In genomic region chr5:128819638-128820285, GRCm38 (mm10) we compare ENCODE assay signal across 17 mouse cellular contexts.
DNase-seq lines count a peak whose midpoint lies in the region; ATAC-seq and TF ChIP-seq lines count a peak whose summit lies in the region.
"Had no signal": no experiment of that assay in that cellular context is flagged by ENCODE, and none has a peak within 500 bp of the region (broad histone marks: within the 10 kb centered on the region; RNA-seq: fewer than 3 reads in every experiment).

No protein-coding gene starts in this region.

- DNase-seq in right cerebral cortex, adult 18-20 months = peak; percentile 89
- no peak for DNase-seq in right cerebral cortex, postnatal 4 days
- DNase-seq in limb, embryonic 14.5 days (ENCODE audit: low spot score) = no peak
- no peak for DNase-seq in lung, postnatal 0 days (ENCODE audit: low spot score)
- DNase-seq in kidney, adult 2 months = no peak
- DNase-seq: adrenal gland, postnatal 36 days; B cell, adult 2 months; cerebellum, postnatal 25 days; lung, embryonic 14.5 days had no signal

- no peaks in the 10 kb centered on the region for H3K27me3 ChIP-seq in hindbrain, embryonic 16.5 days (replicated peaks; ENCODE audit: control insufficient read depth, insufficient read depth, low read length)
- 0 out of 2 replicates have a peak, but pooled peaks cover 3% of the 10 kb centered on the region for H3K27me3 ChIP-seq in hindbrain, embryonic 12.5 days
- no peaks in the 10 kb centered on the region for H3K27me3 ChIP-seq in limb, embryonic 14.5 days (ENCODE audit: control insufficient read depth, insufficient read depth, low read length)
- no peaks in the 10 kb centered on the region for H3K27me3 ChIP-seq in lung, postnatal 0 days (replicated peaks; ENCODE audit: insufficient read depth, low read length)
- H3K27me3 ChIP-seq in heart, embryonic 11.5 days (ENCODE audit: control insufficient read depth, insufficient read depth, low read length) = no peaks in the 10 kb centered on the region
- H3K27me3 ChIP-seq in kidney, adult 2 months (replicated peaks; ENCODE audit: control insufficient read depth, insufficient read depth, low read length) = no peaks in the 10 kb centered on the region
- H3K27me3 ChIP-seq: embryonic facial prominence, embryonic 13.5 days; Patski had no signal

- no peak for TF ChIP-seq EP300 in lung, postnatal 0 days (IDR thresholded peaks at IDR 0.05)

- H3K27ac ChIP-seq in hindbrain, embryonic 16.5 days (ENCODE audit: low read depth, low read length) = no peak overlapping the region
- no peak overlapping the region for H3K27ac ChIP-seq in hindbrain, embryonic 12.5 days
- H3K27ac ChIP-seq in limb, embryonic 14.5 days (replicated peaks; ENCODE audit: low read depth, low read length) = no peak overlapping the region
- H3K27ac ChIP-seq in lung, postnatal 0 days (ENCODE audit: low read length) = no peak overlapping the region
- H3K27ac ChIP-seq in heart, embryonic 11.5 days (ENCODE audit: low read depth, low read length) = no peak overlapping the region
- no peak overlapping the region for H3K27ac ChIP-seq in kidney, adult 2 months (ENCODE audit: insufficient read depth, low read depth, low read length)
- H3K27ac ChIP-seq: embryonic facial prominence, embryonic 13.5 days; forebrain, embryonic 10.5 days had no signal

- H3K4me2 ChIP-seq in hindbrain, embryonic 16.5 days (ENCODE audit: low read length) = no peak overlapping the region
- H3K4me2 ChIP-seq in hindbrain, embryonic 12.5 days (replicated peaks) = no peak overlapping the region
- no peak overlapping the region for H3K4me2 ChIP-seq in limb, embryonic 14.5 days (replicated peaks; ENCODE audit: low read depth, low read length, severe bottlenecking)
- H3K4me2 ChIP-seq in lung, postnatal 0 days (replicated peaks; ENCODE audit: low read depth, low read length) = no peak overlapping the region
- H3K4me2 ChIP-seq in heart, embryonic 11.5 days = no peak overlapping the region
- H3K4me2 ChIP-seq: embryonic facial prominence, embryonic 13.5 days; liver, embryonic 11.5 days; lung, embryonic 14.5 days had no signal

- peak overlapping the region; percentile 42; the same call in 1 of the 2 replicates for H3K9ac ChIP-seq in hindbrain, embryonic 16.5 days (ENCODE audit: low read depth, low read length)
- no peak overlapping the region for H3K9ac ChIP-seq in hindbrain, embryonic 12.5 days
- no peak overlapping the region for H3K9ac ChIP-seq in limb, embryonic 14.5 days (ENCODE audit: low read depth, low read length, severe bottlenecking)
- H3K9ac ChIP-seq in lung, postnatal 0 days (replicated peaks; ENCODE audit: low read depth) = no peak overlapping the region
- no peak overlapping the region for H3K9ac ChIP-seq in heart, embryonic 11.5 days (ENCODE audit: low read depth, low read length)
- H3K9ac ChIP-seq: embryonic facial prominence, embryonic 13.5 days; lung, embryonic 14.5 days had no signal

- 44% methylated on average over 12 of the region's 12 CpGs for WGBS in hindbrain, embryonic 16.5 days
- WGBS in hindbrain, embryonic 12.5 days = 56% methylated on average over 12 of the region's 12 CpGs
- 39% methylated on average over 12 of the region's 12 CpGs for WGBS in limb, embryonic 14.5 days
- 59% methylated on average over 9 of the region's 12 CpGs for WGBS in lung, postnatal 0 days
- 60% methylated on average over 12 of the region's 12 CpGs for WGBS in heart, embryonic 11.5 days (ENCODE audit: insufficient replicate concordance)
- WGBS in kidney, adult 2 months = 59% methylated on average over 12 of the region's 12 CpGs

- no peaks in the 10 kb centered on the region for H3K36me3 ChIP-seq in hindbrain, embryonic 16.5 days (ENCODE audit: control insufficient read depth, insufficient read depth, low read length)
- no peaks in the 10 kb centered on the region for H3K36me3 ChIP-seq in hindbrain, embryonic 12.5 days
- H3K36me3 ChIP-seq in limb, embryonic 14.5 days (ENCODE audit: control insufficient read depth, insufficient read depth, low read length) = no peaks in the 10 kb centered on the region
- H3K36me3 ChIP-seq in lung, postnatal 0 days (ENCODE audit: insufficient read depth, low read length) = no peaks in the 10 kb centered on the region
- no peaks in the 10 kb centered on the region for H3K36me3 ChIP-seq in heart, embryonic 11.5 days (ENCODE audit: control insufficient read depth, insufficient read depth, low read length)
- H3K36me3 ChIP-seq in kidney, adult 2 months (ENCODE audit: control insufficient read depth, insufficient read depth, low read length) = no peaks in the 10 kb centered on the region
- H3K36me3 ChIP-seq: embryonic facial prominence, embryonic 13.5 days; forebrain, embryonic 10.5 days had no signal

- ATAC-seq in hindbrain, embryonic 16.5 days = no peak
- ATAC-seq in hindbrain, embryonic 12.5 days (ENCODE audit: low FRiP score) = no peak
- peak; percentile 55; the same call in 1 of the 2 replicates for ATAC-seq in limb, embryonic 14.5 days (ENCODE audit: low FRiP score, low read depth)
- no peak for ATAC-seq in lung, postnatal 0 days
- no peak for ATAC-seq in heart, embryonic 11.5 days (replicated peaks; ENCODE audit: insufficient number of reproducible peaks, low FRiP score, low TSS enrichment)
- ATAC-seq: midbrain, embryonic 16.5 days; Patski had no signal

- H3K4me3 ChIP-seq in hindbrain, embryonic 16.5 days (ENCODE audit: low read length) = no peak overlapping the region
- H3K4me3 ChIP-seq in hindbrain, embryonic 12.5 days = no peak overlapping the region
- H3K4me3 ChIP-seq in limb, embryonic 14.5 days (replicated peaks; ENCODE audit: low read length) = no peak overlapping the region
- H3K4me3 ChIP-seq in lung, postnatal 0 days (ENCODE audit: low read depth, low read length) = no peak overlapping the region
- H3K4me3 ChIP-seq in heart, embryonic 11.5 days (ENCODE audit: low read depth, low read length) = no peak overlapping the region
- H3K4me3 ChIP-seq in kidney, adult 2 months (ENCODE audit: insufficient read depth, low read depth, low read length) = no peak overlapping the region
- H3K4me3 ChIP-seq: embryonic facial prominence, embryonic 13.5 days; forebrain, embryonic 10.5 days had no signal

- H3K4me1 ChIP-seq in hindbrain, embryonic 16.5 days (ENCODE audit: control insufficient read depth, insufficient read depth, low read depth, low read length) = peaks cover 2% of the 10 kb centered on the region; the same call in 1 of the 2 replicates
- H3K4me1 ChIP-seq in hindbrain, embryonic 12.5 days = peaks cover 6% of the 10 kb centered on the region; the same call in 1 of the 2 replicates
- no peaks in the 10 kb centered on the region for H3K4me1 ChIP-seq in limb, embryonic 14.5 days (ENCODE audit: control insufficient read depth, insufficient read depth, low read length)
- H3K4me1 ChIP-seq in lung, postnatal 0 days (ENCODE audit: insufficient read depth, low read depth, low read length) = no peaks in the 10 kb centered on the region
- no peaks in the 10 kb centered on the region for H3K4me1 ChIP-seq in heart, embryonic 11.5 days (ENCODE audit: control insufficient read depth, insufficient read depth, low read length)
- no peaks in the 10 kb centered on the region for H3K4me1 ChIP-seq in kidney, adult 2 months (ENCODE audit: control insufficient read depth, insufficient read depth, low read length)
- H3K4me1 ChIP-seq: embryonic facial prominence, embryonic 13.5 days had no signal

- no peaks in the 10 kb centered on the region for H3K9me3 ChIP-seq in hindbrain, embryonic 16.5 days (ENCODE audit: control insufficient read depth, low read length)
- H3K9me3 ChIP-seq in hindbrain, embryonic 12.5 days (replicated peaks) = no peaks in the 10 kb centered on the region
- no peaks in the 10 kb centered on the region for H3K9me3 ChIP-seq in limb, embryonic 14.5 days (ENCODE audit: control insufficient read depth, low read length)
- no peaks in the 10 kb centered on the region for H3K9me3 ChIP-seq in lung, postnatal 0 days (ENCODE audit: low read length)
- H3K9me3 ChIP-seq in heart, embryonic 11.5 days (replicated peaks; ENCODE audit: control insufficient read depth, low read length) = no peaks in the 10 kb centered on the region
- H3K9me3 ChIP-seq: embryonic facial prominence, embryonic 13.5 days; forebrain, embryonic 10.5 days had no signal

- TF ChIP-seq CTCF in lung, postnatal 0 days (IDR thresholded peaks at IDR 0.05) = no peak
- TF ChIP-seq CTCF in kidney, adult 2 months (conservative IDR thresholded peaks at IDR 0.05; ENCODE audit: insufficient read depth, insufficient read length, low read depth, low read length) = no peak

- no peak for TF ChIP-seq POLR2A in limb, embryonic 14.5 days (IDR thresholded peaks at IDR 0.05; ENCODE audit: borderline replicate concordance, extremely low read depth, insufficient read depth, insufficient read length)
- no peak for TF ChIP-seq POLR2A in kidney, adult 2 months (IDR thresholded peaks at IDR 0.05; ENCODE audit: low read depth, low read length)
